Comparison of ENCODE assay signal across 13 mouse cellular contexts in genomic region chr17:79206563-79206962, GRCm38 (mm10).
DNase-seq lines count a peak whose midpoint lies in the region; ATAC-seq and TF ChIP-seq lines count a peak whose summit lies in the region.
"Had no signal": no experiment of that assay in that cellular context is flagged by ENCODE, and none has a peak within 500 bp of the region (broad histone marks: within the 10 kb centered on the region; RNA-seq: fewer than 3 reads in every experiment).

No protein-coding gene starts in this region.

- no peak overlapping the region for H3K27ac ChIP-seq in hindbrain, postnatal 0 days
- no peak overlapping the region for H3K27ac ChIP-seq in hindbrain, embryonic 16.5 days (ENCODE audit: low read depth, low read length)
- H3K27ac ChIP-seq: hindbrain, embryonic 10.5 days; limb, embryonic 13.5 days had no signal

- H3K4me2 ChIP-seq in hindbrain, postnatal 0 days (ENCODE audit: low read depth, low read length): no peak overlapping the region
- H3K4me2 ChIP-seq in hindbrain, embryonic 16.5 days (ENCODE audit: low read length): no peak overlapping the region

- no peak for DNase-seq in hindbrain, postnatal 0 days (ENCODE audit: low spot score)
- peak; percentile 26 for DNase-seq in lung, postnatal 36 days
- DNase-seq in lung, postnatal 10 days: no peak
- peak; percentile 42 for DNase-seq in ES-CJ7 (ENCODE audit: low read depth, low spot score)
- DNase-seq: kidney, adult 8-10 months; spleen, adult 18-20 months had no signal

- no peaks in the 10 kb centered on the region for H3K4me1 ChIP-seq in hindbrain, postnatal 0 days (ENCODE audit: insufficient read depth, low read length)
- no peaks in the 10 kb centered on the region for H3K4me1 ChIP-seq in hindbrain, embryonic 16.5 days (ENCODE audit: control insufficient read depth, insufficient read depth, low read depth, low read length)
- H3K4me1 ChIP-seq: hindbrain, embryonic 10.5 days; megakaryocyte, embryonic 14.5 days had no signal

- no peaks in the 10 kb centered on the region for H3K27me3 ChIP-seq in hindbrain, postnatal 0 days (ENCODE audit: insufficient read depth, low read length)
- H3K27me3 ChIP-seq in hindbrain, embryonic 16.5 days (replicated peaks; ENCODE audit: control insufficient read depth, insufficient read depth, low read length): no peaks in the 10 kb centered on the region
- H3K27me3 ChIP-seq: limb, embryonic 13.5 days; megakaryocyte, embryonic 14.5 days had no signal

- no peak for ATAC-seq in hindbrain, postnatal 0 days
- ATAC-seq in hindbrain, embryonic 16.5 days: no peak
- ATAC-seq in megakaryocyte progenitor cell, adult 5-6 weeks (replicated peaks; ENCODE audit: poor library complexity): peak; percentile 52; the same call in 1 of the 2 replicates
- no peak for ATAC-seq in cerebellum, adult (ENCODE audit: insufficient number of reproducible peaks, low FRiP score, low TSS enrichment)

- 89% methylated on average over 1 of the region's 1 CpGs for WGBS in hindbrain, postnatal 0 days
- 96% methylated on average over 1 of the region's 1 CpGs for WGBS in hindbrain, embryonic 16.5 days

- no peak overlapping the region for H3K4me3 ChIP-seq in hindbrain, postnatal 0 days (ENCODE audit: low read length)
- no peak overlapping the region for H3K4me3 ChIP-seq in hindbrain, embryonic 16.5 days (ENCODE audit: low read length)
- H3K4me3 ChIP-seq: hindbrain, embryonic 10.5 days; limb, embryonic 13.5 days; megakaryocyte, embryonic 14.5 days; myocyte had no signal

- H3K36me3 ChIP-seq in hindbrain, postnatal 0 days (ENCODE audit: insufficient read depth, low read length): no peaks in the 10 kb centered on the region
- no peaks in the 10 kb centered on the region for H3K36me3 ChIP-seq in hindbrain, embryonic 16.5 days (ENCODE audit: control insufficient read depth, insufficient read depth, low read length)
- H3K36me3 ChIP-seq: hindbrain, embryonic 10.5 days; limb, embryonic 13.5 days had no signal

- H3K9me3 ChIP-seq in hindbrain, postnatal 0 days (ENCODE audit: low read length): no peaks in the 10 kb centered on the region
- no peaks in the 10 kb centered on the region for H3K9me3 ChIP-seq in hindbrain, embryonic 16.5 days (ENCODE audit: control insufficient read depth, low read length)

- no peak overlapping the region for H3K9ac ChIP-seq in hindbrain, postnatal 0 days (replicated peaks; ENCODE audit: low read length)
- H3K9ac ChIP-seq in hindbrain, embryonic 16.5 days (ENCODE audit: low read depth, low read length): no peak overlapping the region
- H3K9ac ChIP-seq: limb, embryonic 13.5 days had no signal

- peak; percentile 38 for TF ChIP-seq CTCF in hindbrain, postnatal 0 days (IDR thresholded peaks at IDR 0.05; ENCODE audit: low read depth)

Comparison
In these comparisons a context has a peak if more than half of its experiments do, and no peak if none do; other contexts are left out.
1. DNase-seq: peak in lung, postnatal 36 days (single experiment) and ES-CJ7 (single experiment); none in hindbrain, postnatal 0 days (single experiment) and lung, postnatal 10 days (single experiment).